Mouse (Mus musculus) heart, adult 2 months (tissue): ENCODE data around the gene Eif6. TPM values are rescaled to one million over a fixed set of nuclear protein-coding genes. Genes with fewer than 3 reads are reported as not detected.

Experiments
- DNase-seq, 2 experiments: peaks; one replicate each; pipeline ENCODE4 v3.0.0; 2021
- H3K27ac ChIP-seq: fragments of 200-600 bp; 2 replicates; pipeline ENCODE4 v1.8.1; 2022
- H3K27me3 ChIP-seq: fragments of 200-500 bp; 2 replicates; pipeline ENCODE4 v1.6.1; 2012; ENCODE audit warnings: mild to moderate bottlenecking, low read length, inconsistent platforms, mixed read lengths; ENCODE audit not compliant: control insufficient read depth, insufficient read depth
- H3K36me3 ChIP-seq: fragments of 200-500 bp; 2 replicates; pipeline ENCODE4 v1.6.1; 2012; ENCODE audit warnings: low read length, inconsistent platforms; ENCODE audit not compliant: control insufficient read depth, insufficient read depth
- H3K4me1 ChIP-seq: fragments of 200-500 bp; 2 replicates; pipeline ENCODE4 v1.6.1; 2011; ENCODE audit warnings: low read length; ENCODE audit not compliant: control insufficient read depth, insufficient read depth
- H3K4me3 ChIP-seq: fragments of 200-600 bp; 2 replicates; pipeline ENCODE4 v1.8.1; 2022
- H3K79me2 ChIP-seq: fragments of 200-500 bp; replicated peaks from 2 replicates; pipeline ENCODE4 v1.6.1; 2012; ENCODE audit warnings: mild to moderate bottlenecking, inconsistent platforms, low read length, moderate library complexity, mixed read lengths; ENCODE audit not compliant: control insufficient read depth, insufficient read depth
- H3K9ac ChIP-seq: fragments of 200-500 bp; 2 replicates; pipeline ENCODE4 v1.6.1; 2012; ENCODE audit warnings: low read depth, mild to moderate bottlenecking, control low read depth, inconsistent platforms, low read length, mixed read lengths
- CTCF ChIP-seq: fragments of 200-600 bp; IDR thresholded peaks from 2 replicates; pipeline ENCODE4 v1.8.1; 2022; ENCODE audit warnings: antibody characterized with exemption, mild to moderate bottlenecking, moderate library complexity
- EP300 ChIP-seq: fragments of 200-500 bp; IDR thresholded peaks from 2 replicates; pipeline ENCODE4 v1.6.1; 2011; ENCODE audit warnings: low read depth, low read length, control low read depth; ENCODE audit not compliant: insufficient read depth
- POLR2A ChIP-seq: fragments of 200-500 bp; IDR thresholded peaks from 2 replicates; pipeline ENCODE4 v1.6.1; 2011; ENCODE audit warnings: mild to moderate bottlenecking, low read depth, low read length, control low read depth; ENCODE audit not compliant: insufficient read depth
- WGBS: fragments of 180-500 bp; shearing (Covaris S2); methylation state at CpG from one replicate; pipeline ENCODE4 v1.1.7; 2018; 5-methylcytosine and 5-hydroxymethylcytosine counted together
- intact Hi-C: fragments of 180-260 bp; cut with DNase I; formaldehyde crosslinking; loops from one replicate; pipeline ENCODE4 v1.15.1; 2025
- polyA plus RNA-seq: library from polyadenylated mRNA; depleted of rRNA; stranded (reverse); fragments of >200 nt; gene quantifications from 2 replicates; pipeline ENCODE4 v1.2.3, GENCODE M21; 2012
- total RNA-seq, 2 experiments: library from RNA; stranded (reverse); gene quantifications; 2 replicates each; pipeline ENCODE4 v1.2.3; 2021

The Eif6 gene
- total and polyA plus RNA-seq, 3 experiments = 40.1 to 52.3 (median 51.2) TPM

GRCm38 (mm10) chr2:155792899-155793298, 33.8 kb downstream of the Eif6 start:
- H3K36me3 ChIP-seq = no peaks in the 10 kb centered on the region
- H3K4me3 ChIP-seq = no peak overlapping the region
- peaks cover 2% of the 10 kb centered on the region; the same call in 1 of the 2 replicates for H3K27me3 ChIP-seq
- no peak for DNase-seq
- TF ChIP-seq CTCF (no peak), EP300 (no peak), POLR2A (no peak)
- H3K9ac ChIP-seq = no peak overlapping the region
- H3K27ac ChIP-seq = no peak overlapping the region
- no peaks in the 10 kb centered on the region for H3K4me1 ChIP-seq
- H3K79me2 ChIP-seq = no peaks in the 10 kb centered on the region
- WGBS = 44% methylated on average over 12 of the region's 12 CpGs
- intact Hi-C loops = no loop called here

- intact Hi-C loops = no loop called here
- DNase-seq = no peak
- H3K27me3 ChIP-seq = no peaks in the 10 kb centered on the region; the same call in 1 of the 2 replicates
- no peaks in the 10 kb centered on the region for H3K36me3 ChIP-seq
- TF ChIP-seq CTCF (no peak), EP300 (no peak)
- no peaks in the 10 kb centered on the region for H3K79me2 ChIP-seq
- WGBS = 59% methylated on average over 18 of the region's 18 CpGs
- no peaks in the 10 kb centered on the region for H3K4me1 ChIP-seq
- H3K27ac ChIP-seq = no peak overlapping the region
- no peak overlapping the region for H3K9ac ChIP-seq
- no peak overlapping the region for H3K4me3 ChIP-seq
These were observed 38.5 kb downstream of the Eif6 start for GRCm38 (mm10) chr2:155787949-155788931.

DNA sequence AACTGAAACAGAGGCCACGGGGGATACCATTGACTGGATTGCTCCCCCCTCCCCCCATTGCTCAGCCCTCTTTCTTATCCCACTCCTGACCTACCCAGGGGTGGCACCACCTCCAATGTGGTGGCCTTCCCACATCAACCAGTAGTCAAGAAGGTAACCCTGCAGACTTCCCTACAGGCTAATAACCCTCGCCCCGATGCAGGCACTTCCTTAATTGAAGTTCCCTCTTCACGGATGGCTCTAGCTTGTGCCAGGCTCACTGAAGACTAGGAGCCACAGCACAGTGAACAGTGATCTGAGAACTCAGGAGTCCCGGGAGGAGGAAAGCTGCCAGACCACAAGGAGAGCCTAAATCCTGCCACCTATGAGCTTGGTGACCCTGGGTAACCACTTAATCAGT, 39.8 kb downstream of the Eif6 start:
- no peak overlapping the region for H3K27ac ChIP-seq
- DNase-seq = no peak
- no peaks in the 10 kb centered on the region for H3K79me2 ChIP-seq
- 71% methylated on average over 5 of the region's 5 CpGs for WGBS
- H3K9ac ChIP-seq = no peak overlapping the region
- H3K27me3 ChIP-seq = no peaks in the 10 kb centered on the region; the same call in 1 of the 2 replicates
- H3K36me3 ChIP-seq = no peaks in the 10 kb centered on the region
- intact Hi-C loops = no loop called here
- TF ChIP-seq POLR2A = no peak
- TF ChIP-seq CTCF = no peak
- TF ChIP-seq EP300 = no peak
- no peak overlapping the region for H3K4me3 ChIP-seq
- no peaks in the 10 kb centered on the region for H3K4me1 ChIP-seq

GRCm38 (mm10) chr2:155784534-155784933, 42.2 kb downstream of the Eif6 start:
- Histone ChIP-seq H3K79me2 (no peaks in the 10 kb centered on the region), H3K9ac (no peak overlapping the region), H3K27ac (no peak overlapping the region), H3K27me3 (no peaks in the 10 kb centered on the region), H3K4me3 (no peak overlapping the region), H3K4me1 (no peaks in the 10 kb centered on the region), H3K36me3 (no peaks in the 10 kb centered on the region)
- DNase-seq = no peak
- 28% methylated on average over 6 of the region's 6 CpGs for WGBS
- TF ChIP-seq POLR2A (no peak), CTCF (no peak), EP300 (no peak)
- intact Hi-C loops = no loop called here

DNA sequence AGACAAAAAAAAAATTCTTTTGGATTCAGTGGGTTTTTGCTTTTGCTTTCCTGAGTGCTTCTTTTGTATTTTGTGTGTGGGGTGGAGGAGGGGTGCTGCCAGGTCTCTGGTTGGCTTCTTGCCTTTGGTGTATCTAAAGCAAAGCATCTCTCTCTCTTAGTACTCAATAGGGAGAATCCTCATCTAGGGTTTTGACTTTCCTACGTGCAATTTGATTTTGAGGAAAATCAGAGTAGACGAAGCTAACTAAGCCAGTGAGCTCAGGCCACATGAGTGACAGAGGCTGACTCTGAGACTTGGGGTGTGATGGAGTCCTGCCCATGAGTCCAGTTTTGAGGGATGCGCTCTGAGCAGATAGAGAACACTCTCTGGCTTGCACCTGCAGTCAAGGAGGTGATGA, 47.2 kb downstream of the Eif6 start:
- no peaks in the 10 kb centered on the region for H3K36me3 ChIP-seq
- no peak overlapping the region for H3K27ac ChIP-seq
- H3K4me1 ChIP-seq = no peaks in the 10 kb centered on the region
- H3K79me2 ChIP-seq = no peaks in the 10 kb centered on the region
- H3K4me3 ChIP-seq = no peak overlapping the region
- intact Hi-C loops = no loop called here
- H3K9ac ChIP-seq = no peak overlapping the region
- 81% methylated on average over 3 of the region's 3 CpGs for WGBS
- TF ChIP-seq CTCF (no peak), EP300 (no peak), POLR2A (no peak)
- DNase-seq = no peak
- H3K27me3 ChIP-seq = peaks cover 10% of the 10 kb centered on the region

DNA sequence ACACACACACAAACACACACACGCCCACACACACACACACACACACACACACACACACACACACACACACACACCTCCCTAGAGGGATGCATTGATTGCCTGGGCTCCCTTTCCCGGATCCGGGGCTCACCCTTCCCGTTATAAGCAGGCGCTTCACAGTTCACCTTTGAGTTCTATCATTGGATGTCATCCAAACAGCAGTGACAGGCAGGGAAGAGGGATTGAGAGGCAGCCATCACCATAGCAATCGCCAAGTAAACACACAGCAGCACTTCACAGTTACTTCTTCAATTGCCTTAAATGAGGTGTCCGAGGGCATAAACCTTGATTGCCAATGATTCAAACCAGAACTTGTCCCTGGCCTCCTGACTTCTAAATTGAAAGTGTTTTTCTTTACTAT, 47.7 kb downstream of the Eif6 start:
- no peaks in the 10 kb centered on the region for H3K4me1 ChIP-seq

More for the DNA sequence above, 47.7 kb downstream of the Eif6 start:
- H3K4me3 ChIP-seq = no peak overlapping the region
- TF ChIP-seq POLR2A (no peak), CTCF (no peak), EP300 (no peak)
- peaks cover 11% of the 10 kb centered on the region for H3K27me3 ChIP-seq
- 41% methylated on average over 7 of the region's 7 CpGs for WGBS
- no peak for DNase-seq
- H3K27ac ChIP-seq = no peak overlapping the region
- no peaks in the 10 kb centered on the region for H3K36me3 ChIP-seq
- H3K9ac ChIP-seq = no peak overlapping the region
- intact Hi-C loops = no loop called here
- H3K79me2 ChIP-seq = no peaks in the 10 kb centered on the region
